Comparison of ENCODE assay signal across 8 mouse cellular contexts in the genomic region with DNA sequence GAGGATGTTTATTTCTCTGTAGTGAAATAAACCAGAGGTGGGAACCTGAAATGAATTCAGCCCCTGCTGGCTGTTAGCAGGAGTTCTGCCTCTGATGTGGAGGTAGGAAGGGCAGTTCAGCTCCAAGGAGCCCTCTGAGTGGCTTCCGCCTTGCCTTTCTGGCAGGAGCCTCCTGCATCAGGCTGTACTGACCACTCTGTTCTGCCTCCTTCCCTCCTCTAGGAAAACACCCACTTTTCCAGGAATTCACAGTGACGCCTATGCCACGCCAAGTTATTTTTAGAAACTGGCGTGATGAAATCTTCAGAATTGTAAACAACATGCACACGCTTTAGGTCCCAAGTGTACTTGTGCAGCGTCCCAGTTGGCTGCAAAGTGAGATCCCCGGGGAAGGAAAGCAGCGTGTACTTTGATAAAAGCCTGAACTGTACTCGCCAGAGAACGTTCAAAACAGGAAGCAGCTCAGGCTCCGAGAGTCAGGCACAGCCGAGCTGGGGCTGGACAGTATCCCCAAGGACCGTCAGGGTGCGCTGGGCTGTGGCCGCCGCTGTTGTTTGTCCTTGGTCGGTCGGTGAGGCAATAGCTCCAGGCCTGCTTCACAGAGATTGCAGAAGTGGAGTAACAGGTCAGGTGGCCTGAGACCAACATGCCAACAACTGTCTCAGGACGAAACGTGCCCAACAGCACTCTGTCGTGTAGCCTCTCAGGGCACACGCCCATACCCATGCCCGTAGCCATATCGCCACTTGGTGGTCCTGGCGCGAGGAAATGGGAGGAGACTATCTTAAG. TPM values are rescaled to one million over a fixed set of nuclear protein-coding genes. Genes with fewer than 3 reads are reported as not detected.
DNase-seq lines count a peak whose midpoint lies in the region; ATAC-seq and TF ChIP-seq lines count a peak whose summit lies in the region.

No protein-coding gene starts in this region.

- TF ChIP-seq CTCF in C2C12 (IDR thresholded peaks at IDR 0.05; ENCODE audit: control insufficient read depth, insufficient read depth, insufficient read length): no peak

- H3K27ac ChIP-seq in embryonic facial prominence, embryonic 14.5 days (replicated peaks; ENCODE audit: low read depth, low read length): peak overlapping the region; percentile 7; the same call in 1 of the 2 replicates
- peak overlapping the region; percentile 89 for H3K27ac ChIP-seq in heart, embryonic 12.5 days (ENCODE audit: poor library complexity, severe bottlenecking)
- H3K27ac ChIP-seq in kidney, embryonic 15.5 days: peak overlapping the region; percentile 78

- H3K4me2 ChIP-seq in embryonic facial prominence, embryonic 14.5 days (ENCODE audit: low read depth, low read length): peak overlapping the region; percentile 61
- H3K4me2 ChIP-seq in heart, embryonic 12.5 days: peak overlapping the region; percentile 76
- peak overlapping the region; percentile 73 for H3K4me2 ChIP-seq in kidney, embryonic 15.5 days

- peak; percentile 20 for DNase-seq in T-cell, adult 2 months (ENCODE audit: low spot score)
- peak; percentile 62 for DNase-seq in embryonic facial prominence, embryonic 14.5 days (ENCODE audit: low spot score)
- peak; percentile 86 for DNase-seq in lung, postnatal 14 days
- peak; percentile 53 for DNase-seq in ovary, postnatal 10 days (ENCODE audit: low spot score)
- DNase-seq in layer of hippocampus, adult 9-10 months (ENCODE audit: low spot score): no peak

- H3K36me3 ChIP-seq in C2C12 (ENCODE audit: control insufficient read depth, insufficient read depth): no peaks in the 10 kb centered on the region
- no peaks in the 10 kb centered on the region for H3K36me3 ChIP-seq in embryonic facial prominence, embryonic 14.5 days (ENCODE audit: control insufficient read depth, insufficient read depth, low read length)
- H3K36me3 ChIP-seq in heart, embryonic 12.5 days: no peaks in the 10 kb centered on the region
- no peaks in the 10 kb centered on the region for H3K36me3 ChIP-seq in kidney, embryonic 15.5 days

- peaks cover 3% of the 10 kb centered on the region for H3K27me3 ChIP-seq in C2C12 (ENCODE audit: control insufficient read depth, insufficient read depth, insufficient read length)
- no peaks in the 10 kb centered on the region for H3K27me3 ChIP-seq in embryonic facial prominence, embryonic 14.5 days (replicated peaks; ENCODE audit: control insufficient read depth, insufficient read depth, low read length)
- no peaks in the 10 kb centered on the region for H3K27me3 ChIP-seq in heart, embryonic 12.5 days (replicated peaks)
- H3K27me3 ChIP-seq in kidney, embryonic 15.5 days: no peaks in the 10 kb centered on the region

- peak overlapping the region; percentile 2 for H3K4me3 ChIP-seq in C2C12 (ENCODE audit: insufficient read depth, poor library complexity, severe bottlenecking)
- peak overlapping the region; percentile 34 for H3K4me3 ChIP-seq in embryonic facial prominence, embryonic 14.5 days (ENCODE audit: low read depth, low read length)
- peak overlapping the region; percentile 45 for H3K4me3 ChIP-seq in heart, embryonic 12.5 days
- peak overlapping the region; percentile 41 for H3K4me3 ChIP-seq in kidney, embryonic 15.5 days (replicated peaks)

- 2% methylated on average over 26 of the region's 26 CpGs for WGBS in embryonic facial prominence, embryonic 14.5 days
- under 1% methylated on average over 26 of the region's 26 CpGs for WGBS in heart, embryonic 12.5 days
- under 1% methylated on average over 26 of the region's 26 CpGs for WGBS in kidney, embryonic 15.5 days

- H3ac ChIP-seq in C2C12 (ENCODE audit: control insufficient read depth, insufficient read length, low read depth): peak overlapping the region; percentile 46

- peak; percentile 75 for ATAC-seq in embryonic facial prominence, embryonic 14.5 days (ENCODE audit: low read depth)
- ATAC-seq in heart, embryonic 12.5 days (ENCODE audit: insufficient number of reproducible peaks, low FRiP score): peak; percentile 89
- peak; percentile 88 for ATAC-seq in kidney, embryonic 15.5 days (replicated peaks; ENCODE audit: low FRiP score)

- peak overlapping the region; percentile 55 for H3K9ac ChIP-seq in embryonic facial prominence, embryonic 14.5 days (ENCODE audit: low read depth, low read length)
- peak overlapping the region; percentile 62 for H3K9ac ChIP-seq in heart, embryonic 12.5 days
- peak overlapping the region; percentile 38 for H3K9ac ChIP-seq in kidney, embryonic 15.5 days

- no peaks in the 10 kb centered on the region for H3K4me1 ChIP-seq in embryonic facial prominence, embryonic 14.5 days (ENCODE audit: control insufficient read depth, insufficient read depth, low read length)
- peaks cover 7% of the 10 kb centered on the region for H3K4me1 ChIP-seq in heart, embryonic 12.5 days (replicated peaks)
- H3K4me1 ChIP-seq in kidney, embryonic 15.5 days: peaks cover 11% of the 10 kb centered on the region

- H3K79me2 ChIP-seq in C2C12 (ENCODE audit: control insufficient read depth, insufficient read depth): no peaks in the 10 kb centered on the region

- no peaks in the 10 kb centered on the region for H3K9me3 ChIP-seq in embryonic facial prominence, embryonic 14.5 days (ENCODE audit: control insufficient read depth, low read length)
- no peaks in the 10 kb centered on the region for H3K9me3 ChIP-seq in heart, embryonic 12.5 days (replicated peaks)
- H3K9me3 ChIP-seq in kidney, embryonic 15.5 days (replicated peaks): no peaks in the 10 kb centered on the region

- no peaks in the 10 kb centered on the region for H3K79me3 ChIP-seq in C2C12 (ENCODE audit: low read depth)

TF ChIP-seq in C2C12, 6 proteins besides CTCF, POLR2A, EP300 and RAD21:
- TF ChIP-seq CEBPB (IDR thresholded peaks at IDR 0.05; ENCODE audit: low read depth) (no peak), MYOG (IDR thresholded peaks at IDR 0.05; ENCODE audit: control insufficient read depth, extremely low read depth, insufficient read length) (no peak), MYOD1 (IDR thresholded peaks at IDR 0.05; ENCODE audit: control insufficient read depth, insufficient read length, low read depth) (no peak), FOSL1 (IDR thresholded peaks at IDR 0.05; ENCODE audit: insufficient read depth, low read length, poor library complexity, severe bottlenecking) (no peak), USF1 (IDR thresholded peaks at IDR 0.05; ENCODE audit: low read depth) (no peak), MAX (IDR thresholded peaks at IDR 0.05) (no peak)

RNA-seq across cellular contexts. Expression of gene Bnip3, which starts 10.0 kb away (rescaled TPM):
- polyA plus RNA-seq in C2C12 (2012; fragmentation: generic; extraction: Trizol): 7.1 TPM
- polyA plus RNA-seq in embryonic facial prominence, embryonic 14.5 days (2014; fragmentation: Nextera tagmentation; extraction: Ambion mirVana): 92.6 and 111 TPM in 2 replicates
- 310 and 311 TPM in 2 replicates for polyA plus RNA-seq in heart, embryonic 12.5 days (2016; fragmentation: Nextera tagmentation; extraction: Ambion mirVana)
- 105 and 106 TPM in 2 replicates for polyA plus RNA-seq in kidney, embryonic 15.5 days (2015; fragmentation: Nextera tagmentation; extraction: Ambion mirVana)

RNA-seq across cellular contexts. Expression of gene Jakmip3, which starts 21.2 kb away (rescaled TPM):
- not detected for polyA plus RNA-seq in C2C12 (2012; fragmentation: generic; extraction: Trizol)
- polyA plus RNA-seq in embryonic facial prominence, embryonic 14.5 days (2014; fragmentation: Nextera tagmentation; extraction: Ambion mirVana): 0.46 and 1.2 TPM in 2 replicates
- 0.05 and 0.09 TPM in 2 replicates for polyA plus RNA-seq in heart, embryonic 12.5 days (2016; fragmentation: Nextera tagmentation; extraction: Ambion mirVana)
- 0.19 and 0.22 TPM in 2 replicates for polyA plus RNA-seq in kidney, embryonic 15.5 days (2015; fragmentation: Nextera tagmentation; extraction: Ambion mirVana)

Comparison
In these comparisons a context has a peak if more than half of its experiments do, and no peak if none do; other contexts are left out.
1. H3K27ac ChIP-seq: peak in every context shown above with its lines; median percentile 89 in heart, embryonic 12.5 days; 78 in kidney, embryonic 15.5 days; 7 in embryonic facial prominence, embryonic 14.5 days.
2. RNA of gene Bnip3, which starts 10.0 kb away (polyA plus RNA-seq): 310 to 311 TPM in heart, embryonic 12.5 days, 105 to 106 TPM in kidney, embryonic 15.5 days and 92.6 to 111 TPM in embryonic facial prominence, embryonic 14.5 days; 7.1 TPM in C2C12 (single experiment); every median in the first group is over 10 times any median in the second.
3. Peak in every context shown above with its lines, with median percentiles within 50 percentile points of each other: H3K4me3 ChIP-seq, ATAC-seq, H3K4me2 ChIP-seq and H3K9ac ChIP-seq.